Mouse (Mus musculus) kidney, embryonic 16.5 days (tissue): Measurements from ENCODE around the gene Tmem247. TPM values are rescaled to one million over a fixed set of nuclear protein-coding genes. Genes with fewer than 3 reads are reported as not detected.

ENCODE experiments used
- ATAC-seq: fragments of 200-750 bp; cut with Nextera tagmentation; 2 replicates; pipeline ENCODE4 v1.8.0; 2017; ENCODE audit warnings: moderate TSS enrichment; ENCODE audit not compliant: low FRiP score, low TSS enrichment
- H3K27ac ChIP-seq: fragments of 300-500 bp; sonication (generic); 2 replicates; pipeline ENCODE4 v1.5.1; 2014; ENCODE audit warnings: low read length
- H3K27me3 ChIP-seq: fragments of 300-500 bp; sonication (generic); 2 replicates; pipeline ENCODE4 v1.6.1; 2014; ENCODE audit warnings: low read length, control low read depth, mixed read lengths; ENCODE audit not compliant: insufficient read depth
- H3K36me3 ChIP-seq: fragments of 300-500 bp; sonication (generic); 2 replicates; pipeline ENCODE4 v1.6.1; 2014; ENCODE audit warnings: low read length, control low read depth, mixed read lengths; ENCODE audit not compliant: insufficient read depth
- H3K4me1 ChIP-seq: fragments of 300-500 bp; sonication (generic); 2 replicates; pipeline ENCODE4 v1.6.1; 2014; ENCODE audit warnings: low read length, control low read depth, mixed read lengths; ENCODE audit not compliant: insufficient read depth
- H3K4me2 ChIP-seq: fragments of 300-500 bp; sonication (generic); replicated peaks from 2 replicates; pipeline ENCODE4 v1.6.1; 2014; ENCODE audit warnings: low read depth, low read length
- H3K4me3 ChIP-seq: fragments of 300-500 bp; sonication (generic); 2 replicates; pipeline ENCODE4 v1.5.1; 2014; ENCODE audit warnings: mild to moderate bottlenecking, low read length
- H3K9ac ChIP-seq: fragments of 300-500 bp; sonication (generic); replicated peaks from 2 replicates; pipeline ENCODE4 v1.6.1; 2014; ENCODE audit warnings: low read length
- H3K9me3 ChIP-seq: fragments of 300-500 bp; sonication (generic); 2 replicates; pipeline ENCODE4 v1.6.1; 2016; ENCODE audit warnings: low read length, control low read depth
- WGBS: fragments of 180-500 bp; shearing (Covaris S2); extraction: QIAGEN DNeasy Blood & Tissue Kit; methylation state at CpG from one replicate; pipeline ENCODE4 v1.1.7; 2014; 5-methylcytosine and 5-hydroxymethylcytosine counted together
- polyA plus RNA-seq: library from polyadenylated mRNA; unstranded; fragments of >200 nt; fragmentation: Nextera tagmentation; extraction: Ambion mirVana; gene quantifications from 2 replicates; pipeline ENCODE4 v1.2.1, GENCODE M21; 2015

Gene Tmem247
- polyA plus RNA-seq, 1 experiment from 2014 or later: not detected

- no peak overlapping the region for H3K27ac ChIP-seq
- H3K4me3 ChIP-seq: no peak overlapping the region
- H3K36me3 ChIP-seq: no peaks in the 10 kb centered on the region
- H3K4me2 ChIP-seq: no peak overlapping the region
- no peak overlapping the region for H3K9ac ChIP-seq
- H3K4me1 ChIP-seq: peaks cover 13% of the 10 kb centered on the region
- H3K9me3 ChIP-seq: no peaks in the 10 kb centered on the region
- WGBS: 74% methylated on average over 5 of the region's 5 CpGs
- ATAC-seq: no peak
- H3K27me3 ChIP-seq: no peaks in the 10 kb centered on the region
Measured at GRCm38 (mm10) chr17:86900564-86900963, 16.6 kb upstream of the Tmem247 start.

GRCm38 (mm10) chr17:86902399-86903067, 14.6 kb upstream of the Tmem247 start:
- no peak for ATAC-seq
- WGBS: 86% methylated on average over 14 of the region's 14 CpGs
- H3K4me3 ChIP-seq: no peak overlapping the region
- no peaks in the 10 kb centered on the region for H3K9me3 ChIP-seq
- no peaks in the 10 kb centered on the region for H3K27me3 ChIP-seq
- no peak overlapping the region for H3K9ac ChIP-seq
- no peaks in the 10 kb centered on the region for H3K36me3 ChIP-seq
- no peak overlapping the region for H3K27ac ChIP-seq
- H3K4me2 ChIP-seq: no peak overlapping the region
- peaks cover 17% of the 10 kb centered on the region for H3K4me1 ChIP-seq

GRCm38 (mm10) chr17:86903596-86903995, 13.6 kb upstream of the Tmem247 start:
- no peak overlapping the region for H3K4me3 ChIP-seq
- no peak overlapping the region for H3K27ac ChIP-seq
- H3K4me2 ChIP-seq: no peak overlapping the region
- no peaks in the 10 kb centered on the region for H3K9me3 ChIP-seq
- ATAC-seq: no peak
- H3K9ac ChIP-seq: no peak overlapping the region
- H3K36me3 ChIP-seq: no peaks in the 10 kb centered on the region
- WGBS: 40% methylated on average over 7 of the region's 7 CpGs
- peaks cover 17% of the 10 kb centered on the region for H3K4me1 ChIP-seq
- H3K27me3 ChIP-seq: no peaks in the 10 kb centered on the region

- Histone ChIP-seq H3K27ac (no peak overlapping the region), H3K27me3 (no peaks in the 10 kb centered on the region), H3K4me1 (peaks cover 17% of the 10 kb centered on the region), H3K4me3 (no peak overlapping the region), H3K9ac (no peak overlapping the region), H3K4me2 (no peak overlapping the region), H3K36me3 (no peaks in the 10 kb centered on the region), H3K9me3 (no peaks in the 10 kb centered on the region)
- 58% methylated on average over 3 of the region's 3 CpGs for WGBS
- no peak for ATAC-seq
Measured at GRCm38 (mm10) chr17:86904206-86904605, 12.9 kb upstream of the Tmem247 start.

GRCm38 (mm10) chr17:86905297-86906135, 11.6 kb upstream of the Tmem247 start:
- Histone ChIP-seq H3K4me2 (peak overlapping the region; percentile 22), H3K27ac (peak overlapping the region; percentile 70)

GRCm38 (mm10) chr17:86906136-86906461, 11.0 kb upstream of the Tmem247 start:
- H3K4me1 ChIP-seq: peaks cover 17% of the 10 kb centered on the region
- peak overlapping the region; percentile 22; the same call in 1 of the 2 replicates for H3K4me2 ChIP-seq
- peak; percentile 9; the same call in 1 of the 2 replicates for ATAC-seq
- H3K36me3 ChIP-seq: no peaks in the 10 kb centered on the region
- H3K27me3 ChIP-seq: no peaks in the 10 kb centered on the region
- H3K4me3 ChIP-seq: no peak overlapping the region
- WGBS: 5% methylated on average over 9 of the region's 9 CpGs
- H3K9ac ChIP-seq: peak overlapping the region; percentile 49
- peak overlapping the region; percentile 70 for H3K27ac ChIP-seq
- H3K9me3 ChIP-seq: no peaks in the 10 kb centered on the region

More at GRCm38 (mm10) chr17:86905297-86906135, 11.6 kb upstream of the Tmem247 start:
- ATAC-seq: peak; percentile 68
- H3K4me3 ChIP-seq: no peak overlapping the region
- no peaks in the 10 kb centered on the region for H3K9me3 ChIP-seq
- H3K27me3 ChIP-seq: no peaks in the 10 kb centered on the region
- H3K36me3 ChIP-seq: no peaks in the 10 kb centered on the region
- H3K9ac ChIP-seq: peak overlapping the region; percentile 49
- peaks cover 17% of the 10 kb centered on the region for H3K4me1 ChIP-seq
- 17% methylated on average over 19 of the region's 19 CpGs for WGBS

GRCm38 (mm10) chr17:86906601-86907000, 10.5 kb upstream of the Tmem247 start:
- Histone ChIP-seq H3K4me2 (no peak overlapping the region), H3K9ac (no peak overlapping the region), H3K4me3 (no peak overlapping the region), H3K27ac (no peak overlapping the region), H3K36me3 (no peaks in the 10 kb centered on the region), H3K9me3 (no peaks in the 10 kb centered on the region), H3K4me1 (peaks cover 17% of the 10 kb centered on the region), H3K27me3 (no peaks in the 10 kb centered on the region)
- no peak for ATAC-seq
- 27% methylated on average over 6 of the region's 6 CpGs for WGBS

- ATAC-seq: no peak
- H3K36me3 ChIP-seq: no peaks in the 10 kb centered on the region
- 86% methylated on average over 3 of the region's 3 CpGs for WGBS
Measured at GRCm38 (mm10) chr17:86907092-86907491, 10.1 kb upstream of the Tmem247 start.

GRCm38 (mm10) chr17:86908316-86908715, 8.8 kb upstream of the Tmem247 start:
- Histone ChIP-seq H3K27me3 (no peaks in the 10 kb centered on the region), H3K27ac (no peak overlapping the region), H3K36me3 (no peaks in the 10 kb centered on the region), H3K9ac (no peak overlapping the region), H3K9me3 (no peaks in the 10 kb centered on the region), H3K4me3 (no peak overlapping the region), H3K4me2 (no peak overlapping the region), H3K4me1 (peaks cover 17% of the 10 kb centered on the region)
- ATAC-seq: no peak
- WGBS: 39% methylated on average over 8 of the region's 8 CpGs

More at GRCm38 (mm10) chr17:86907092-86907491, 10.1 kb upstream of the Tmem247 start:
- Histone ChIP-seq H3K27ac (no peak overlapping the region), H3K4me1 (peaks cover 17% of the 10 kb centered on the region), H3K4me2 (no peak overlapping the region), H3K4me3 (no peak overlapping the region), H3K27me3 (no peaks in the 10 kb centered on the region), H3K9me3 (no peaks in the 10 kb centered on the region), H3K9ac (no peak overlapping the region)
